Mouse (Mus musculus) midbrain, embryonic 11.5 days (tissue): ENCODE results near the gene Foxo6. TPM values are rescaled to one million over a fixed set of nuclear protein-coding genes. Genes with fewer than 3 reads are reported as not detected.

Source experiments
- ATAC-seq: fragments of 200-750 bp; cut with Nextera tagmentation; 2 replicates; pipeline ENCODE4 v1.8.0; 2017; ENCODE audit warnings: moderate TSS enrichment, moderate library complexity; ENCODE audit not compliant: low FRiP score
- DNase-seq: peaks from one replicate; pipeline ENCODE4 v3.0.0; 2015; ENCODE audit warnings: low spot score; ENCODE audit errors: missing footprints
- H3K27ac ChIP-seq: fragments of 300-500 bp; sonication (generic); 2 replicates; pipeline ENCODE4 v1.5.1; 2014; ENCODE audit warnings: low read depth, low read length
- H3K27me3 ChIP-seq: fragments of 300-500 bp; sonication (generic); 2 replicates; pipeline ENCODE4 v1.6.1; 2014; ENCODE audit warnings: mild to moderate bottlenecking, low read length, moderate library complexity, mixed read lengths; ENCODE audit not compliant: control insufficient read depth, insufficient read depth
- H3K36me3 ChIP-seq: fragments of 300-500 bp; sonication (generic); 2 replicates; pipeline ENCODE4 v1.6.1; 2014; ENCODE audit warnings: mild to moderate bottlenecking, low read length, moderate library complexity, mixed read lengths; ENCODE audit not compliant: control insufficient read depth, insufficient read depth
- H3K4me1 ChIP-seq: fragments of 300-500 bp; sonication (generic); 2 replicates; pipeline ENCODE4 v1.6.1; 2014; ENCODE audit warnings: low read length; ENCODE audit not compliant: control insufficient read depth, insufficient read depth
- H3K4me2 ChIP-seq: fragments of 300-500 bp; sonication (generic); 2 replicates; pipeline ENCODE4 v1.6.1; 2014; ENCODE audit warnings: mild to moderate bottlenecking, moderate library complexity
- H3K4me3 ChIP-seq: fragments of 300-500 bp; sonication (generic); 2 replicates; pipeline ENCODE4 v1.5.1; 2014; ENCODE audit warnings: low read depth, low read length
- H3K9ac ChIP-seq: fragments of 300-500 bp; sonication (generic); 2 replicates; pipeline ENCODE4 v1.6.1; 2014; ENCODE audit warnings: low read length
- H3K9me3 ChIP-seq: fragments of 300-500 bp; sonication (generic); 2 replicates; pipeline ENCODE4 v1.6.1; 2016; ENCODE audit warnings: low read length; ENCODE audit not compliant: control insufficient read depth
- WGBS: fragments of 180-500 bp; shearing (Covaris S2); extraction: QIAGEN DNeasy Blood & Tissue Kit; methylation state at CpG from one replicate; pipeline ENCODE4 v1.1.7; 2014; 5-methylcytosine and 5-hydroxymethylcytosine counted together
- polyA plus RNA-seq: library from polyadenylated mRNA; unstranded; fragments of >200 nt; fragmentation: Nextera tagmentation; extraction: Ambion mirVana; gene quantifications from 2 replicates; pipeline ENCODE4 v1.2.1, GENCODE M21; 2014

The Foxo6 gene
- polyA plus RNA-seq, 1 experiment from 2014 or later = 0.25 TPM

DNA sequence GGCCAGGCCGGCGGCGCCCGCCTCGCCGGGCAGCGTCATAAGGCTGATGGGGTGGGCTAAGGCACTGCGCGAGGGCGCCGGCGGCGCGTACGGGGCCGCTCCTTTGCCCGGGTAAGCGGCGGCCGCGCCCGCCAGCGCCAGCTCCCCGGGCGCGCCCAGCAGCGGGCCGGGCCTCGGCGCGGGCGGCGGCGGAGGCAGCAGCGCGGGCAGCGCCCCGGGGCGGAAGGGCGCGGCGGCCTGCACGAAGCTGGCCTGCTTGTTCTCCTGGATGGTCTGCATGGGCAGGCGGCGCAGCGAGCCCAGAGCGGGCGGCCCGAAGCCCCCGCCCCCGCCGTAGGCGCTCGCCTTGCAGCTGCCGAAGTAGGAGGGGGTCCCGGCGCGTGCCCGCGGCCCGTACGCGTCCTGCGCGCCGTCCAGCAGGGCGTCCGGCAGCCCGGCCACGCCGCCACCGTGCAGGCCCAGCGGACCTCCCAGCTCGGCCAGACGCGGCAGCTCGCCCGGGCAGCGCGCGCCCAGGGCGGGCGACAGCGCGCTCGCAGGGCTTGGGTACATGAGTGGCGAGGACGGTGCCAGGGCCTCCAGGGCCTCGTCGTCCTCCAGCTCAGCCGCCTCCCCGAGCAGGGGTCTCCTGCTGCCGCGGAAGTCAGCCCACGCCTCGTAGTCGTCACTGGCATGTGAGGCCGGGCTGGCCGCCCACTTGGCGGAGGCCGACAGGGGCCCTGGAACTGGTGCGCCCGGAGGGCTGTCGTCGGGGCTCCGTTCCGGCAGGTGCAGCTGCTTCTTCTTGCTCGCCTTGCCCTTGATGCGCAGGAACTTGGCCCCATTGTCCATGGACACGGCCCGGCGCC lies 18.7 kb downstream of the Foxo6 start:
- Histone ChIP-seq H3K4me3 (peak overlapping the region; percentile 36), H3K36me3 (no peaks in the 10 kb centered on the region), H3K4me1 (peaks cover 11% of the 10 kb centered on the region), H3K27me3 (peaks cover 73% of the 10 kb centered on the region), H3K27ac (no peak overlapping the region), H3K9me3 (no peaks in the 10 kb centered on the region), H3K9ac (peak overlapping the region; percentile 46; the same call in 1 of the 2 replicates), H3K4me2 (peak overlapping the region; percentile 53)
- under 1% methylated on average over 96 of the region's 112 CpGs for WGBS
- ATAC-seq = peak; percentile 60
- DNase-seq = peak; percentile 92

GRCm38 (mm10) chr4:120267683-120268082 lies 19.5 kb downstream of the Foxo6 start:
- WGBS = 4% methylated on average over 24 of the region's 25 CpGs
- H3K4me1 ChIP-seq = peaks cover 18% of the 10 kb centered on the region

GRCm38 (mm10) chr4:120267136-120267535 lies 20.0 kb downstream of the Foxo6 start:
- H3K4me3 ChIP-seq = no peak overlapping the region
- WGBS = 14% methylated on average over 24 of the region's 24 CpGs
- H3K27ac ChIP-seq = no peak overlapping the region
- H3K27me3 ChIP-seq = peaks cover 73% of the 10 kb centered on the region
- no peak for ATAC-seq
- H3K9ac ChIP-seq = no peak overlapping the region
- H3K4me1 ChIP-seq = peaks cover 22% of the 10 kb centered on the region
- H3K4me2 ChIP-seq = no peak overlapping the region
- H3K36me3 ChIP-seq = no peaks in the 10 kb centered on the region
- H3K9me3 ChIP-seq = no peaks in the 10 kb centered on the region
- DNase-seq = peak; percentile 92

More at GRCm38 (mm10) chr4:120267683-120268082, 19.5 kb downstream of the Foxo6 start:
- no peak overlapping the region for H3K9ac ChIP-seq
- H3K36me3 ChIP-seq = no peaks in the 10 kb centered on the region
- ATAC-seq = peak; percentile 12; the same call in 1 of the 2 replicates
- H3K4me2 ChIP-seq = peak overlapping the region; percentile 53
- no peak overlapping the region for H3K27ac ChIP-seq
- peaks cover 73% of the 10 kb centered on the region for H3K27me3 ChIP-seq
- no peaks in the 10 kb centered on the region for H3K9me3 ChIP-seq
- H3K4me3 ChIP-seq = peak overlapping the region; percentile 36
- DNase-seq = no peak

- Histone ChIP-seq H3K27ac (no peak overlapping the region), H3K9me3 (no peaks in the 10 kb centered on the region), H3K4me3 (no peak overlapping the region), H3K4me2 (no peak overlapping the region), H3K27me3 (peaks cover 48% of the 10 kb centered on the region), H3K4me1 (peaks cover 22% of the 10 kb centered on the region), H3K9ac (no peak overlapping the region), H3K36me3 (no peaks in the 10 kb centered on the region)
- 68% methylated on average over 3 of the region's 3 CpGs for WGBS
- ATAC-seq (no peak), DNase-seq (no peak)
These were observed 23.0 kb downstream of the Foxo6 start for GRCm38 (mm10) chr4:120264105-120264504.

DNA sequence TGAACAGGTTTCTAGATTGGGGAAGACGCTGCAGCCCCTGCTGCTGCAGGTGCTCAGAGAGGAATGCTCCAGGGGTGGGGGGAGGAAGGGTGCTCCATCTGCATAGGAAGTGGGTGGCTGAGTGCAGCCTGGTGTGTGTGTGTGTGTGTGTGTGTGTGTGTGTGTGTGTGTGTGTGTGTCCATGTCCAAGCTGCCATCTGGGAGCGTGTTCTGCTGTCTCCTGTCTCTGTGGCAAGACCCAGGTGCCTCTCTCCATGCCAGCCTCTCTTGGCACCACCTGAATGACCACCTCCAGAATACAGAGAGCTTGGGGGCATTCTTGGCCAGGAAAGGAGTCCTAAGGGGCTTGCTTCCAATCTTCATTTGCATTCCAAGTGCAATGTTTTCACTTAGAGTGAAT lies 24.4 kb downstream of the Foxo6 start:
- no peak overlapping the region for H3K9ac ChIP-seq
- 57% methylated on average over 2 of the region's 2 CpGs for WGBS
- H3K4me3 ChIP-seq = no peak overlapping the region
- no peak overlapping the region for H3K27ac ChIP-seq
- no peaks in the 10 kb centered on the region for H3K36me3 ChIP-seq
- DNase-seq (no peak), ATAC-seq (no peak)
- no peak overlapping the region for H3K4me2 ChIP-seq
- no peaks in the 10 kb centered on the region for H3K9me3 ChIP-seq
- peaks cover 34% of the 10 kb centered on the region for H3K27me3 ChIP-seq
- peaks cover 15% of the 10 kb centered on the region for H3K4me1 ChIP-seq

DNA sequence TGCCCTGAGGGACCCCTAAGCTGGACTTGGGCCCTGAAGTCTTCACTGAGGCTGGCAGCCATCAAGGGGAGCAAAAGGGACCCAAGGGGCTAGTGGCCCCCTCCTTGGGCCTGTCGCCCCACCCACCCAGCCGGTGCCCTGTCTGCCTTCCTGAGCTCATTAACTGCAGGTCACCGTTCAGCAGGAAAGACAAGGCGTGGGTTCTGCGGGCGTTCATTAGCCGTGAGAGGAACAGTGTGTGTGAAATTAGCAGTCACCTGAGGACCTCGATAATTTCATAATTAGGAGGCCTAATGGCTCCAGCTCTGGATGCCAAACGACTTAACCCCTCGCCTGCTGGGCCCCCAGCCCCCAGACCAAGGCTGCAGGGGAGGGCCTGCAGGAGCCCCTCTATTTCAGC lies 24.9 kb downstream of the Foxo6 start:
- DNase-seq (no peak), ATAC-seq (no peak)
- H3K9me3 ChIP-seq = no peaks in the 10 kb centered on the region
- H3K9ac ChIP-seq = no peak overlapping the region
- H3K4me1 ChIP-seq = peaks cover 13% of the 10 kb centered on the region
- WGBS = 42% methylated on average over 10 of the region's 10 CpGs
- no peaks in the 10 kb centered on the region for H3K36me3 ChIP-seq
- no peak overlapping the region for H3K27ac ChIP-seq
- no peak overlapping the region for H3K4me2 ChIP-seq
- peaks cover 29% of the 10 kb centered on the region for H3K27me3 ChIP-seq
- H3K4me3 ChIP-seq = no peak overlapping the region

GRCm38 (mm10) chr4:120259356-120260181 lies 27.6 kb downstream of the Foxo6 start:
- Histone ChIP-seq H3K9me3 (no peaks in the 10 kb centered on the region), H3K4me3 (no peak overlapping the region), H3K27me3 (peaks cover 4% of the 10 kb centered on the region; the same call in 1 of the 2 replicates), H3K4me2 (no peak overlapping the region), H3K27ac (no peak overlapping the region), H3K4me1 (peaks cover 13% of the 10 kb centered on the region), H3K36me3 (no peaks in the 10 kb centered on the region), H3K9ac (no peak overlapping the region)
- WGBS = 60% methylated on average over 21 of the region's 21 CpGs
- no peak for DNase-seq
- ATAC-seq = no peak

- H3K4me1 ChIP-seq = peaks cover 30% of the 10 kb centered on the region
- ATAC-seq = no peak
- no peak overlapping the region for H3K9ac ChIP-seq
- no peaks in the 10 kb centered on the region for H3K9me3 ChIP-seq
- no peaks in the 10 kb centered on the region for H3K36me3 ChIP-seq
- 4% methylated on average over 8 of the region's 8 CpGs for WGBS
- DNase-seq = peak; percentile 91
- H3K27me3 ChIP-seq = no peaks in the 10 kb centered on the region
- H3K27ac ChIP-seq = no peak overlapping the region
- no peak overlapping the region for H3K4me3 ChIP-seq
- no peak overlapping the region for H3K4me2 ChIP-seq
These were observed 38.3 kb downstream of the Foxo6 start for GRCm38 (mm10) chr4:120248800-120249261.

DNA sequence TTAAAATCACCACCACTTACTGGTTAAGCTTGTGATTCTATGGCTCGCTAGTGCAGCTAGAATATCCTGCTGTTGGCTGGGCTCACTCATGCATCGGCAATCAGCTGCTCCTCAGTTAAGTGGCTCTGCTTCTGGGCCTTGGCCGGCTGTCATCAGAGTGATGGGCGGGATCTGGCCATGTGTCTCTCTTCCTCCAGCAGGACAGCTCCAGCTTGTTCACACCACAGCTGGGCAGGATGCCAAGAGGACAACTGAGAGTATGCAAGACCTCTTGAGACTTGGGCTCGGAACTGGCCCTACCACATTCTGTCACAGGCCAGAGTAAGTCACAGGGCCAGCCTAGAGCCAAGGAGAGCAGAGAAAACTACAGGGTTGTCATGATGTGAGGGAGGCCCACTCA lies 39.7 kb downstream of the Foxo6 start:
- DNase-seq = no peak
- ATAC-seq = no peak
- no peak overlapping the region for H3K4me2 ChIP-seq
- no peaks in the 10 kb centered on the region for H3K27me3 ChIP-seq
- H3K4me3 ChIP-seq = no peak overlapping the region
- H3K27ac ChIP-seq = no peak overlapping the region
- 68% methylated on average over 5 of the region's 5 CpGs for WGBS
- H3K9me3 ChIP-seq = no peaks in the 10 kb centered on the region
- H3K4me1 ChIP-seq = peaks cover 25% of the 10 kb centered on the region
- no peaks in the 10 kb centered on the region for H3K36me3 ChIP-seq
- H3K9ac ChIP-seq = no peak overlapping the region
